Mouse (Mus musculus) liver, adult 2 months (tissue): ENCODE data around the gene Plcb4. TPM values are rescaled to one million over a fixed set of nuclear protein-coding genes. Genes with fewer than 3 reads are reported as not detected.

ENCODE experiments used
- DNase-seq: peaks from one replicate; pipeline ENCODE4 v3.0.0-alpha.2; 2011; ENCODE audit warnings: low read depth, low spot score; ENCODE audit errors: extremely low read depth
- H3K27ac ChIP-seq: fragments of 200-500 bp; replicated peaks from 2 replicates; pipeline ENCODE4 v1.5.1; 2012; ENCODE audit warnings: low read depth, mild to moderate bottlenecking, control low read depth, inconsistent platforms, low read length; ENCODE audit not compliant: insufficient read depth
- H3K27me3 ChIP-seq: fragments of 200-500 bp; 2 replicates; pipeline ENCODE4 v1.6.1; 2012; ENCODE audit warnings: mild to moderate bottlenecking, moderate library complexity, low read length, inconsistent platforms; ENCODE audit not compliant: control insufficient read depth, insufficient read depth
- H3K36me3 ChIP-seq: fragments of 200-500 bp; 2 replicates; pipeline ENCODE4 v1.6.1; 2012; ENCODE audit warnings: low read length, inconsistent platforms; ENCODE audit not compliant: control insufficient read depth, insufficient read depth
- H3K4me1 ChIP-seq: fragments of 200-500 bp; 2 replicates; pipeline ENCODE4 v1.6.1; 2011; ENCODE audit warnings: low read length; ENCODE audit not compliant: control insufficient read depth, insufficient read depth
- H3K4me3 ChIP-seq: fragments of 200-500 bp; 2 replicates; pipeline ENCODE4 v1.5.1; 2011; ENCODE audit warnings: low read depth, mild to moderate bottlenecking, control low read depth, low read length, moderate library complexity; ENCODE audit not compliant: insufficient read depth
- H3K79me2 ChIP-seq: fragments of 200-500 bp; 2 replicates; pipeline ENCODE4 v1.6.1; 2012; ENCODE audit warnings: inconsistent platforms, mild to moderate bottlenecking, low read length, moderate library complexity; ENCODE audit not compliant: control insufficient read depth, insufficient read depth
- H3K9ac ChIP-seq: fragments of 200-500 bp; 2 replicates; pipeline ENCODE4 v1.6.1; 2012; ENCODE audit warnings: low read depth, mild to moderate bottlenecking, control low read depth, inconsistent platforms, low read length
- CTCF ChIP-seq: fragments of 200-500 bp; IDR thresholded peaks from 2 replicates; pipeline ENCODE4 v1.5.1; 2011; ENCODE audit warnings: low read depth, low read length, control low read depth
- POLR2A ChIP-seq: fragments of 200-500 bp; IDR thresholded peaks from 2 replicates; pipeline ENCODE4 v1.6.1; 2011; ENCODE audit warnings: low read length, control low read depth; ENCODE audit not compliant: insufficient read depth; ENCODE audit errors: extremely low read depth
- WGBS: fragments of 180-500 bp; shearing (Covaris S2); methylation state at CpG from one replicate; pipeline ENCODE4 v1.1.7; 2018; 5-methylcytosine and 5-hydroxymethylcytosine counted together
- polyA plus RNA-seq: library from polyadenylated mRNA; depleted of rRNA; stranded (reverse); fragments of >200 nt; gene quantifications from 2 replicates; pipeline ENCODE4 v1.2.3, GENCODE M21; 2012
- total RNA-seq: library from RNA; depleted of rRNA; stranded (reverse); fragments of >200 nt; gene quantifications from 2 replicates; pipeline ENCODE4 v1.2.3, GENCODE M21; 2014

Plcb4 gene
- total and polyA plus RNA-seq, 2 experiments, result 0.88 to 4.3 TPM

GRCm38 (mm10) chr2:135861531-135862488, 203.0 kb downstream of the Plcb4 start:
- Histone ChIP-seq H3K4me3 (no peak overlapping the region), H3K27me3 (no peaks in the 10 kb centered on the region), H3K79me2 (no peaks in the 10 kb centered on the region), H3K9ac (no peak overlapping the region), H3K27ac (no peak overlapping the region), H3K4me1 (no peaks in the 10 kb centered on the region), H3K36me3 (no peaks in the 10 kb centered on the region)
- TF ChIP-seq CTCF (no peak), POLR2A (no peak)
- DNase-seq, result no peak
- 89% methylated on average over 8 of the region's 8 CpGs for WGBS

GRCm38 (mm10) chr2:135862489-135863390, 203.9 kb downstream of the Plcb4 start:
- no peak overlapping the region for H3K4me3 ChIP-seq
- no peaks in the 10 kb centered on the region for H3K27me3 ChIP-seq
- H3K9ac ChIP-seq, result no peak overlapping the region
- no peaks in the 10 kb centered on the region for H3K79me2 ChIP-seq
- 81% methylated on average over 5 of the region's 5 CpGs for WGBS
- H3K4me1 ChIP-seq, result no peaks in the 10 kb centered on the region
- no peak for DNase-seq
- H3K27ac ChIP-seq, result no peak overlapping the region
- H3K36me3 ChIP-seq, result no peaks in the 10 kb centered on the region
- no peak for TF ChIP-seq CTCF

- H3K79me2 ChIP-seq, result no peaks in the 10 kb centered on the region
- no peaks in the 10 kb centered on the region for H3K27me3 ChIP-seq
- 89% methylated on average over 4 of the region's 4 CpGs for WGBS
- H3K4me1 ChIP-seq, result no peaks in the 10 kb centered on the region
- no peaks in the 10 kb centered on the region for H3K36me3 ChIP-seq
- no peak overlapping the region for H3K9ac ChIP-seq
- no peak for TF ChIP-seq CTCF
- TF ChIP-seq POLR2A, result no peak
- DNase-seq, result peak; percentile 70
- no peak overlapping the region for H3K4me3 ChIP-seq
- H3K27ac ChIP-seq, result no peak overlapping the region
These were observed 204.7 kb downstream of the Plcb4 start for GRCm38 (mm10) chr2:135863391-135864076.

- no peaks in the 10 kb centered on the region for H3K79me2 ChIP-seq
- no peaks in the 10 kb centered on the region for H3K27me3 ChIP-seq
- no peak for DNase-seq
- H3K27ac ChIP-seq, result no peak overlapping the region
- WGBS, result 87% methylated on average over 9 of the region's 9 CpGs
- H3K36me3 ChIP-seq, result no peaks in the 10 kb centered on the region
- TF ChIP-seq CTCF (no peak), POLR2A (no peak)
- no peaks in the 10 kb centered on the region for H3K4me1 ChIP-seq
- no peak overlapping the region for H3K9ac ChIP-seq
- no peak overlapping the region for H3K4me3 ChIP-seq
These were observed 207.6 kb downstream of the Plcb4 start for GRCm38 (mm10) chr2:135866421-135866820.

- H3K9ac ChIP-seq, result no peak overlapping the region
- H3K27me3 ChIP-seq, result no peaks in the 10 kb centered on the region
- WGBS, result 71% methylated on average over 4 of the region's 4 CpGs
- no peak overlapping the region for H3K27ac ChIP-seq
- H3K4me3 ChIP-seq, result no peak overlapping the region
- DNase-seq, result peak; percentile 37
- TF ChIP-seq CTCF (no peak), POLR2A (no peak)
- no peaks in the 10 kb centered on the region for H3K4me1 ChIP-seq
- no peaks in the 10 kb centered on the region for H3K79me2 ChIP-seq
- H3K36me3 ChIP-seq, result no peaks in the 10 kb centered on the region
These were observed 208.0 kb downstream of the Plcb4 start for GRCm38 (mm10) chr2:135866838-135867237.
